Mouse (Mus musculus) liver, embryonic 16.5 days (tissue): ENCODE measurements around the gene Aox3. TPM values are rescaled to one million over a fixed set of nuclear protein-coding genes. Genes with fewer than 3 reads are reported as not detected.

Experiments
- ATAC-seq: fragments of 200-750 bp; cut with Nextera tagmentation; 2 replicates; pipeline ENCODE4 v1.8.0; 2017; ENCODE audit warnings: low read depth, mild to moderate bottlenecking, moderate number of reproducible peaks, moderate library complexity
- H3K27ac ChIP-seq: fragments of 300-500 bp; sonication (generic); 2 replicates; pipeline ENCODE4 v1.5.1; 2014; ENCODE audit warnings: mild to moderate bottlenecking, low read length
- H3K27me3 ChIP-seq: fragments of 300-500 bp; sonication (generic); 2 replicates; pipeline ENCODE4 v1.6.1; 2014; ENCODE audit warnings: low read depth, low read length, mixed read lengths; ENCODE audit not compliant: control insufficient read depth, insufficient read depth
- H3K36me3 ChIP-seq: fragments of 300-500 bp; sonication (generic); 2 replicates; pipeline ENCODE4 v1.6.1; 2014; ENCODE audit warnings: mild to moderate bottlenecking; ENCODE audit not compliant: control insufficient read depth, insufficient read depth
- H3K4me1 ChIP-seq: fragments of 300-500 bp; sonication (generic); 2 replicates; pipeline ENCODE4 v1.6.1; 2014; ENCODE audit warnings: low read depth, low read length, mixed read lengths; ENCODE audit not compliant: control insufficient read depth
- H3K4me2 ChIP-seq: fragments of 300-500 bp; sonication (generic); 2 replicates; pipeline ENCODE4 v1.6.1; 2014; ENCODE audit warnings: low read depth, low read length, mixed read lengths
- H3K4me3 ChIP-seq: fragments of 300-500 bp; sonication (generic); 2 replicates; pipeline ENCODE4 v1.5.1; 2014; ENCODE audit warnings: low read depth, mild to moderate bottlenecking, low read length
- H3K9ac ChIP-seq: fragments of 300-500 bp; sonication (generic); 2 replicates; pipeline ENCODE4 v1.6.1; 2014; ENCODE audit warnings: low read depth, low read length
- H3K9me3 ChIP-seq: fragments of 300-500 bp; sonication (generic); replicated peaks from 2 replicates; pipeline ENCODE4 v1.6.1; 2016; ENCODE audit warnings: low read length; ENCODE audit not compliant: control insufficient read depth
- whole genome bisulfite sequencing: fragments of 180-500 bp; shearing (Covaris S2); extraction: QIAGEN DNeasy Blood & Tissue Kit; methylation state at CpG from one replicate; pipeline ENCODE4 v1.1.7; 2014; ENCODE audit not compliant: insufficient replicate concordance; 5-methylcytosine and 5-hydroxymethylcytosine counted together
- polyA plus RNA-seq: library from polyadenylated mRNA; unstranded; fragments of >200 nt; fragmentation: Nextera tagmentation; extraction: Ambion mirVana; gene quantifications from 2 replicates; pipeline ENCODE4 v1.2.1, GENCODE M21; 2015

Gene Aox3
- polyA plus RNA-seq, 1 experiment from 2014 or later: 7.2 TPM

DNA sequence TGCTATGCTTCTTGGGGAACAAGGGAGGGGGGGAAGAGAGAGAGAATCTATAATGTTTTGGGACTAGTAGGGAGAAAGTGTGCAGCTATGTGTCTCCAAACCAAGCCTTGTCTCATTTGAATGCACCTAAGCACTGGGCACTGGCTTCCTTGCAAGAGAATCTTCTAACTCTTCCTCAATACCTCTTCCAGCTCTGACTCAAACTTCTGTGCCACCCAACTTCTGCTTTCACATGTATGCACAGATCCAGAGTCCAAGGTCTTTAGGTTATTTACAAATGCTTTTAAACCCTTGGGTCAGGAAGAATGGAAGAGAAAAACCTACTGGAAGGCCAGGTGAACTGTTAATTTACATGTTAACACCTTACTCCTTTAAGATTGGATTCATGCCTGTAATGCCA lies 511 bp downstream of the Aox3 start:
- Histone ChIP-seq H3K4me2 (no peak overlapping the region), H3K9ac (no peak overlapping the region), H3K4me3 (0 out of 2 replicates have a peak overlapping the region, but pooled peaks have one; percentile 11), H3K36me3 (no peaks in the 10 kb centered on the region), H3K9me3 (no peaks in the 10 kb centered on the region), H3K4me1 (no peaks in the 10 kb centered on the region), H3K27ac (no peak overlapping the region), H3K27me3 (no peaks in the 10 kb centered on the region)
- no peak for ATAC-seq

DNA sequence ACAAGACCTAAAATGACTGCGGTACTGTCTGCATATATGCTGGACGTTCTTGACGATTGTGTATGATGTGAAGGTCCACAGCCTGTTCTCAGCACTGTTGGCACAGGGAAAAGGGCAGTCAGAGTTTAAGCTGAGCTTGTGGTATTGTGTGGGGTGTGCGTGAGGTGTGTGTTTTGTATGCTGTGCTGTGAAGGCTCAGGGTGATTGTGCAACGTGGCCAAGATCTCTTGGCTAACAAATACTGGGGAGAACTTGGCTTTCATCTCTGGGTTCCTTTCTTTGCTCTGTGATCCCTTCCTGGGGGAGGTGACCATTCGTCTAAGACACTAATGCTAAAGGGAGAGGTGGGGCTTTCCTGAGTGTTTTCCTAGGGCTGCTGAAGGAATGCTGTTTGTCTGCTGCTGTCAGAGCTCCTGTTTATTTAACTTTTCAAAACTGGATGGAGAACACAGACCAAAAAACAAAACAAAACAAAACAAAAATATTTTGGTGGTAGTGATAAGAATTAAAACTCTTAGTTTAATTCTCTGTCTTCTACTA lies 1.2 kb downstream of the Aox3 start:
- 50% methylated on average over 6 of the region's 6 CpGs for WGBS
- ATAC-seq: peak; percentile 62
- no peaks in the 10 kb centered on the region for H3K27me3 ChIP-seq
- H3K36me3 ChIP-seq: no peaks in the 10 kb centered on the region
- no peaks in the 10 kb centered on the region for H3K9me3 ChIP-seq
- 0 out of 2 replicates have a peak overlapping the region, but pooled peaks have one; percentile 5 for H3K4me2 ChIP-seq
- no peaks in the 10 kb centered on the region for H3K4me1 ChIP-seq
- no peak overlapping the region for H3K9ac ChIP-seq
- H3K4me3 ChIP-seq: no peak overlapping the region
- no peak overlapping the region for H3K27ac ChIP-seq

DNA sequence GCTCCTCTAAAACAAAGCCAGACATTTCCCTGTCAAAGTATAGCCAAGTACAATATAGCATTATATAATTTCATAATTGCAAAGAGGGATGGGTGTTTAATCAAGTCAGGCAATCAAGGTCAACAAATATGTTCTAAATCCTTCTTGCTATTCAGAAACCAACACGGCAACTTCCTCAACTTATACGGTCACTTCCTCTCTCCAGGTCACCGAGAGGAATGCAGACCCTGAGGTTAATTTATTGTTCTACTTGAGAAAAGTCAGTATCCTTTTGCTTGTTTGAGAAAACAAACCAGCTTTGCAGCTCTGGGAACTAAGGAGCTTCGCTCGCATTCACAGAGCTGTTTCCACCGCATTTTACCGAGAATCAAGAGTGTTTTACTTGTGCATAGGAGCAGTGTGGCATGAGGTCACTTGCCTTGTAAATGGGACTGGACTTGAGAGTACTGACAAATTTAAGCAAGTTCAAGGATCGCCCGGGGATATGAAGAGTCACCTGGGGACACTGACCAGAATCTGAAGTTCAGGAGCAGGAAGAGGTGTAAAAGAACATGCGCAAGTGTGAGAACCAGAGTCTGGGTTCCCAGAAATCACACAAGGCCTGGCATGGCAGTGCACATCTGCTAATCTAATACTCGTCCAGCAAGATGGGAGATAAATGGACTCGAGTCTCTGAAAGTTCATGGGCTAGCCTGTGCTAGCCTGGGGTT lies 1.9 kb downstream of the Aox3 start:
- H3K4me2 ChIP-seq: no peak overlapping the region
- no peaks in the 10 kb centered on the region for H3K4me1 ChIP-seq
- H3K27ac ChIP-seq: no peak overlapping the region
- no peaks in the 10 kb centered on the region for H3K9me3 ChIP-seq
- H3K36me3 ChIP-seq: no peaks in the 10 kb centered on the region
- H3K27me3 ChIP-seq: no peaks in the 10 kb centered on the region
- no peak overlapping the region for H3K9ac ChIP-seq
- no peak overlapping the region for H3K4me3 ChIP-seq
- no peak for ATAC-seq
- 42% methylated on average over 12 of the region's 12 CpGs for WGBS

DNA sequence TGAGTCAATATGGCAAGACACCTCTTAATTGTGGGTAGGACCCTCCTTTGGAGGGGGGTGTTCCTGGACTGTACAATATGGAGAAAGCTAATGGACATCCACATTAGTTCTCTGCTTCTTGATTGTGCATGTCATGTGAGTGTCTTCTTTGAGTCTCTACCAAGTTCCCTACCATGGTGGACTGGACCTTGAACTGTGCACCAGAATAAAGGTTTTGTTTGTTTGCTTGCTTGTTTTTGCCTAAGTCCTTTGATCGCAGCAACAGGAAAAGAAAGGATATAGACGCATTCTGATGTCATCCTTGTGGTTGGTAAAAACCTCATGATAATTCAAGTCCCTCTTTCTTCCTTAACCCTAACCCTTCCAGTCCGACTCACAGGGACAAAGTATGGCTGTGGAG lies 5.3 kb downstream of the Aox3 start:
- Histone ChIP-seq H3K27ac (no peak overlapping the region), H3K4me2 (no peak overlapping the region), H3K9me3 (no peaks in the 10 kb centered on the region), H3K36me3 (no peaks in the 10 kb centered on the region), H3K27me3 (no peaks in the 10 kb centered on the region), H3K9ac (no peak overlapping the region), H3K4me3 (no peak overlapping the region), H3K4me1 (no peaks in the 10 kb centered on the region)
- 62% methylated on average over 3 of the region's 3 CpGs for WGBS
- ATAC-seq: no peak

DNA sequence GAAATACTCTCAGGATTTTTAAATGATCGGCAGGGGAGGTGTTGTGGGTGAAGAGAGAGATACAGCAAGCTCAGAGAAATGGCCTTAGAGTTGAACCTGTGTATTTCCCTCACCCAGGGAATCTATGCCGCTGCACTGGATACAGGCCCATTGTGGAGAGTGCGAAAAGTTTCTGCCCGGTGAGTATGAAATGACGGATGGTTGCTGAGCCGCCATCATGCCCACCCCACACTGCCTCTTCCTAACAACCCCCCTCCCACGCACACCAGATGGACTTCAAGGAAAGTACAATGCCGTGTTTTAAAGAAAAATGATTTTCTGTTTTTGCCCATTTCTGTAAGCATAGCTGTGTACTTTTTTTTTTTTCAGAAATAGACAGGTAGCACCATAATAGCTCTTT lies 12.0 kb downstream of the Aox3 start:
- H3K4me1 ChIP-seq: no peaks in the 10 kb centered on the region
- no peak for ATAC-seq
- WGBS: 71% methylated on average over 8 of the region's 8 CpGs
- H3K27me3 ChIP-seq: no peaks in the 10 kb centered on the region
- H3K9me3 ChIP-seq: no peaks in the 10 kb centered on the region
- no peak overlapping the region for H3K4me2 ChIP-seq
- no peak overlapping the region for H3K4me3 ChIP-seq
- no peak overlapping the region for H3K27ac ChIP-seq
- no peak overlapping the region for H3K9ac ChIP-seq
- no peaks in the 10 kb centered on the region for H3K36me3 ChIP-seq

DNA sequence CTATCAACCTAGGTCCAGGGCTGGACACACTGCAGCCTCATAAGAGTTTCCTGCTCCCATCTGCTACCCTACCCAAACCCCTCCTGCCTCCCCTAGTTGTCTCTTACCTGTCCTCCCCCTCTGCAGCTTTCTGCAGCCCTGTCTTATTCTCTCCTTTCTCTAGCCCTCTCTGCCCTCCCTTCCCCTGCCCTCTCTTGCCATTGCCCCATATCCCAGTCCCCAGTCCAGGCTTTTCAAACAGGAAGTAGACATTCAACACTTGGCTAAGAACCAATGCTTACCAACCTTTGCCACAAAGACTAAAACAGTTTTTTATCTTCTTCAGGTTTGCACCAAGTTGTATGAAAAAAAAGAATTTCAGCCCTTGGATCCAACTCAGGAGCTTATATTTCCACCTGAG lies 25.0 kb downstream of the Aox3 start:
- H3K9ac ChIP-seq: no peak overlapping the region
- no peak overlapping the region for H3K4me3 ChIP-seq
- H3K36me3 ChIP-seq: no peaks in the 10 kb centered on the region
- H3K4me2 ChIP-seq: no peak overlapping the region
- H3K9me3 ChIP-seq: no peaks in the 10 kb centered on the region
- no peaks in the 10 kb centered on the region for H3K27me3 ChIP-seq
- no peak for ATAC-seq
- H3K4me1 ChIP-seq: no peaks in the 10 kb centered on the region
- no peak overlapping the region for H3K27ac ChIP-seq

DNA sequence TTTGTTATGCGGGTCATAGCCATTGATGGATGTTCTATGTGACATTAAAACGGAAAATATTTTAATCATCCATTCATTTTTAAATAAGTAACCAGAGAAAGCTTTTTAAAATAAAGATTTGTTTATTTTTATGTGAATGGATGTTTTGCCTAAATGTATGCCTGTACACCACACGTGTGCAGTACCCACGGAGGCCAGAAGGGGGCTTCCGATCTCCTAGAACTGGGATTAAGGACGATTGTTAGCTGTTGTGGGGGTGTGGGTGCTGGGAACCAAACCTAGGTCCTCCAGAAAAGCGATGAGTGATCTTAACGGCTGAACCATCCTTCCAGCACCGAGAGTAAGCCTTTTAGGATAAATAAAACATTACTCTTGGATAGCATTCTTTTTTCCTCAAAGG lies 26.1 kb downstream of the Aox3 start:
- Histone ChIP-seq H3K9ac (no peak overlapping the region), H3K9me3 (no peaks in the 10 kb centered on the region), H3K36me3 (no peaks in the 10 kb centered on the region), H3K27ac (no peak overlapping the region), H3K4me2 (no peak overlapping the region), H3K4me3 (no peak overlapping the region), H3K4me1 (no peaks in the 10 kb centered on the region), H3K27me3 (no peaks in the 10 kb centered on the region)
- WGBS: 75% methylated on average over 9 of the region's 9 CpGs
- ATAC-seq: no peak

DNA sequence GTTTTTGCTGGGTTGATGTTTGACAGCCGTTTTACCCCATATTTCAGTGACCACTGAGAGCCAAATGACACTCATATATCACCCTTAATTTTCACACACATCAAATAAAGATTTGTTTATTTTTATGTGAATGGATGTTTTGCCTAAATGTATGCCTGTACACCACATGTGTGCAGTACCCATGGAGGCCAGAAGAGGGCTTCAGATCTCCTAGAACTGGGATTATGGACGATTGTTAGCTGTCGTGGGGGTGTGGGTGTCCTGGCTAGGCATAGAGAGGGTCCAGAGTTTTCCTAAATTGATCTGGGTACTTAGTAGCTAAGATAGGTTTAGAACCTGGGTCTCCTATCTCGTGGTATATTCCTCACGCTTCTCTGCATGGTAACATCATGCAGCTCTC lies 27.7 kb downstream of the Aox3 start:
- ATAC-seq: no peak
- H3K4me3 ChIP-seq: no peak overlapping the region
- H3K27ac ChIP-seq: no peak overlapping the region
- 68% methylated on average over 5 of the region's 5 CpGs for WGBS
- no peaks in the 10 kb centered on the region for H3K9me3 ChIP-seq
- H3K9ac ChIP-seq: no peak overlapping the region
- H3K27me3 ChIP-seq: no peaks in the 10 kb centered on the region
- H3K36me3 ChIP-seq: no peaks in the 10 kb centered on the region
- H3K4me2 ChIP-seq: no peak overlapping the region
- no peaks in the 10 kb centered on the region for H3K4me1 ChIP-seq

DNA sequence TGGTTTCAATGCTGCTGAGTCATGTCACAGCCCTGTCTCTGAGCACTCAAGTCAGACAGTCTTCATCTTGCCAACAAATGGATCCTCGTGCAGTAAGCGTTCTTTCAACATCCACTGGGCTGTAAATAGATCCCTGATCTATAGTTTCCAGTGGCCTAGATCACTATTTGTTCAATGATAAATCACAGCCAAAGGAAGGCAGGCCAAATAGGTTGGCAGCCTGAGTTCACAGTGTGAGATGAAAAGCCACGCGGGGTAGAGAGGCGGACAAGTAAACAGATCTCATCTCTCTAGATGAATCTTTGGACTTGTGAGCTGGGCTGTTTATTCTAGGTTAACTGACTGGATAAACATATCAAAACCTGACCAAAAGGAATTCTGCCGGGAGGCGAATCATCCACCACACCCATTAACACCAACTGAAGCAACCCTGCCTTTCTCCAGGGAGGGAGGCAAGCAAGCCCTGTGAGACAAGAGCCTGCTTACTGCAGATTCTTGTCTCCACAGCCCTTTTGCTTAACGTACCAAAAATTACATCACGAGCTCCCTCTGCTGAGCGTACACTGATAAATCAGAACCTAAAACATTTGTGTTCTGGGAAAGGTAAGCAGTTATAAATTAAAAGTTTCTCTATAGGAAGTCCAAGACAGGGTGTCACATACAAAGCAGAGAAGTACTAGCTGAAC lies 31.6 kb downstream of the Aox3 start:
- Histone ChIP-seq H3K4me1 (no peaks in the 10 kb centered on the region), H3K27ac (peak overlapping the region; percentile 64), H3K4me2 (no peak overlapping the region), H3K4me3 (no peak overlapping the region), H3K9me3 (no peaks in the 10 kb centered on the region), H3K9ac (no peak overlapping the region), H3K36me3 (no peaks in the 10 kb centered on the region), H3K27me3 (no peaks in the 10 kb centered on the region)
- peak; percentile 90 for ATAC-seq
- 50% methylated on average over 10 of the region's 10 CpGs for WGBS
